Mouse (Mus musculus): Measurements from ENCODE around the gene Fastkd3. TPM values are rescaled to one million over a fixed set of nuclear protein-coding genes. Genes with fewer than 3 reads are reported as not detected.

Gene Fastkd3
- total and polyA plus RNA-seq, 3 experiments: 18.8 to 21.5 TPM; not detected in 1

- peak; percentile 22 for DNase-seq (ENCODE audit: low read depth, low spot score)
- H3K79me2 ChIP-seq (ENCODE audit: control insufficient read depth, insufficient read depth, low read length, poor library complexity): no peaks in the 10 kb centered on the region
- no peaks in the 10 kb centered on the region for H3K27me3 ChIP-seq (ENCODE audit: control insufficient read depth in 1 of 2, insufficient read depth in 2 of 2, low read length in 2 of 2)
- TF ChIP-seq EP300 (IDR thresholded peaks at IDR 0.05; ENCODE audit: low read depth in 1 of 2, low read length in 2 of 2) (no peak), MYC (IDR thresholded peaks at IDR 0.05; ENCODE audit: low read depth, low read length) (no peak), GATA1 (IDR thresholded peaks at IDR 0.05; ENCODE audit: low read depth, low read length) (no peak), RCOR1 (IDR thresholded peaks at IDR 0.05; ENCODE audit: low read depth, low read length) (no peak), ZMIZ1 (IDR thresholded peaks at IDR 0.05; ENCODE audit: low read depth, low read length) (no peak), TCF12 (IDR thresholded peaks at IDR 0.05; ENCODE audit: low read depth, low read length) (no peak), USF1 (IDR thresholded peaks at IDR 0.05; ENCODE audit: low read depth, low read length) (no peak), SMC3 (IDR thresholded peaks at IDR 0.05; ENCODE audit: low read depth, low read length) (no peak), SIN3A (IDR thresholded peaks at IDR 0.05; ENCODE audit: low read length) (no peak), CTCF (IDR thresholded peaks at IDR 0.05 in 2 of 3, conservative IDR thresholded peaks at IDR 0.05 in 1 of 3; ENCODE audit: control insufficient read depth in 1 of 3, insufficient read depth in 1 of 3, low read depth in 2 of 3, low read length in 3 of 3, poor library complexity in 1 of 3, severe bottlenecking in 1 of 3) (peak in 1 of 3 experiments; percentile 26; a peak in 2 of 6 replicates), ELF1 (IDR thresholded peaks at IDR 0.05; ENCODE audit: low read depth, low read length) (no peak), JUND (IDR thresholded peaks at IDR 0.05; ENCODE audit: low read depth, low read length) (no peak), RAD21 (IDR thresholded peaks at IDR 0.05; ENCODE audit: low read depth, low read length) (peak; percentile 23), USF2 (IDR thresholded peaks at IDR 0.05; ENCODE audit: borderline replicate concordance in 1 of 2, insufficient read depth in 1 of 2, low read depth in 1 of 2, low read length in 2 of 2) (no peak), ZKSCAN1 (IDR thresholded peaks at IDR 0.05; ENCODE audit: low read depth, low read length) (no peak), MEF2A (IDR thresholded peaks at IDR 0.05; ENCODE audit: extremely low read depth, insufficient replicate concordance, low read depth, low read length, poor library complexity, severe bottlenecking) (no peak), ZNF384 (IDR thresholded peaks at IDR 0.05; ENCODE audit: low read depth, low read length) (peak; percentile 45), ZC3H11A (IDR thresholded peaks at IDR 0.05; ENCODE audit: low read depth, low read length) (no peak; the same call in 1 of the 2 replicates), MYB (IDR thresholded peaks at IDR 0.05; ENCODE audit: low read depth, low read length) (no peak), CHD2 (IDR thresholded peaks at IDR 0.05; ENCODE audit: low read length) (no peak)
- no peaks in the 10 kb centered on the region for H3K4me1 ChIP-seq (ENCODE audit: control insufficient read depth in 1 of 2, insufficient read depth in 2 of 2, low read length in 2 of 2)
- H3K27ac ChIP-seq (ENCODE audit: control insufficient read depth, low read depth, low read length): no peak overlapping the region
- no peak overlapping the region for H3K4me3 ChIP-seq (ENCODE audit: control insufficient read depth in 1 of 2, insufficient read depth in 1 of 2, low read depth in 2 of 2, low read length in 2 of 2)
- H3K9me3 ChIP-seq (replicated peaks; ENCODE audit: insufficient read depth, low read length): no peaks in the 10 kb centered on the region
- H3K36me3 ChIP-seq (ENCODE audit: control insufficient read depth in 1 of 2, insufficient read depth in 2 of 2, low read length in 2 of 2): peaks cover 0 to 4% of the 10 kb centered on the region in 2 experiments; a peak in 2 of 4 replicates
- no peak overlapping the region for H3K9ac ChIP-seq (ENCODE audit: control insufficient read depth, low read depth, low read length, poor library complexity, severe bottlenecking)
Measured at GRCm38 (mm10) chr13:68593797-68594196, 11.8 kb downstream of the Fastkd3 start.

- Histone ChIP-seq H3K27ac (ENCODE audit: control insufficient read depth, low read depth, low read length) (no peak within 1 kb of the TSS), H3K79me2 (ENCODE audit: control insufficient read depth, insufficient read depth, low read length, poor library complexity) (no peaks in the 10 kb centered on the region), H3K4me3 (ENCODE audit: control insufficient read depth in 1 of 2, insufficient read depth in 1 of 2, low read depth in 2 of 2, low read length in 2 of 2) (no peak within 1 kb of the TSS), H3K4me1 (ENCODE audit: control insufficient read depth in 1 of 2, insufficient read depth in 2 of 2, low read length in 2 of 2) (no peaks in the 10 kb centered on the region), H3K36me3 (ENCODE audit: control insufficient read depth in 1 of 2, insufficient read depth in 2 of 2, low read length in 2 of 2) (no peaks in the 10 kb centered on the region), H3K9me3 (replicated peaks; ENCODE audit: insufficient read depth, low read length) (no peaks in the 10 kb centered on the region), H3K27me3 (ENCODE audit: control insufficient read depth in 1 of 2, insufficient read depth in 2 of 2, low read length in 2 of 2) (no peaks in the 10 kb centered on the region), H3K9ac (ENCODE audit: control insufficient read depth, low read depth, low read length, poor library complexity, severe bottlenecking) (no peak within 1 kb of the TSS)
- TF ChIP-seq MEF2A (IDR thresholded peaks at IDR 0.05; ENCODE audit: extremely low read depth, insufficient replicate concordance, low read depth, low read length, poor library complexity, severe bottlenecking) (no peak), SIN3A (IDR thresholded peaks at IDR 0.05; ENCODE audit: low read length) (no peak), POLR2A (IDR thresholded peaks at IDR 0.05; ENCODE audit: control insufficient read depth in 1 of 2, insufficient read depth in 1 of 2, low read depth in 1 of 2, low read length in 2 of 2, poor library complexity in 1 of 2) (no peak), RAD21 (IDR thresholded peaks at IDR 0.05; ENCODE audit: low read depth, low read length) (no peak), CHD2 (IDR thresholded peaks at IDR 0.05; ENCODE audit: low read length) (no peak), EP300 (IDR thresholded peaks at IDR 0.05; ENCODE audit: low read depth in 1 of 2, low read length in 2 of 2) (no peak), E2F4 (IDR thresholded peaks at IDR 0.05; ENCODE audit: borderline replicate concordance, low read depth, low read length) (no peak), MAZ (IDR thresholded peaks at IDR 0.05; ENCODE audit: low read depth, low read length) (no peak), MAFK (IDR thresholded peaks at IDR 0.05; ENCODE audit: borderline replicate concordance, low read depth, low read length) (no peak), BHLHE40 (IDR thresholded peaks at IDR 0.05; ENCODE audit: borderline replicate concordance, low read depth, low read length) (no peak), RCOR1 (IDR thresholded peaks at IDR 0.05; ENCODE audit: low read depth, low read length) (no peak)
- no peak for DNase-seq (ENCODE audit: low read depth, low spot score)
Measured at GRCm38 (mm10) chr13:68597199-68597598, 15.2 kb downstream of the Fastkd3 start, which contains the start of gene 1700001L19Rik. TSS of gene 1700001L19Rik (plus strand) at chr13:68597421.

All from MEL (cell line).